Mouse (Mus musculus): ENCODE data around the gene Rabgap1l. TPM values are rescaled to one million over a fixed set of nuclear protein-coding genes. Genes with fewer than 3 reads are reported as not detected.

The Rabgap1l gene
- total RNA-seq, 2 experiments from 2014 or later = 28.0 to 34.7 TPM

GRCm38 (mm10) chr1:160596948-160597270 lies 196.1 kb downstream of the Rabgap1l start:
- no peak for DNase-seq (ENCODE audit: low spot score in 2 of 2)

- no peak for DNase-seq (ENCODE audit: low spot score in 2 of 2)
Measured at GRCm38 (mm10) chr1:160596252-160596947, 196.6 kb downstream of the Rabgap1l start.

DNA sequence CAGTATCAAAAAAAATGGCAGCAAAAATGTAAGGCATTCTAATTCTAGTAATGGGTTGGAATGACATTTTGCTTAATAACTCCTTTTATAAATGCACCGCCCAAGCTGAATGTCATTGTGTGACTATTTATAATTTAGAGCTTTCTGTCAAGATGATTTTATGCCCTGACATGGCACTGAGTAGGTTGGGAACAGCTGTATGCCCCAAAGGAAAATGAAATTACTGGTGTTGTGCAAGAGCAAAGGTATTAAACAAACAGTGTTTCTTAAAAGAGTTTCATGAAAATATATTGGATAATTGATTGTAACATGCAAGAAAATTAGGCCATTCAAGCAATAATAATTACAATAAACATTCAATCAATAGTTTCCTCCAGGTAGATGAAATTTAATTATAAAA lies 198.4 kb downstream of the Rabgap1l start:
- no peak for DNase-seq (ENCODE audit: low spot score in 2 of 2)

GRCm38 (mm10) chr1:160594066-160594465 lies 198.9 kb downstream of the Rabgap1l start:
- no peak for DNase-seq (ENCODE audit: low spot score in 2 of 2)

DNA sequence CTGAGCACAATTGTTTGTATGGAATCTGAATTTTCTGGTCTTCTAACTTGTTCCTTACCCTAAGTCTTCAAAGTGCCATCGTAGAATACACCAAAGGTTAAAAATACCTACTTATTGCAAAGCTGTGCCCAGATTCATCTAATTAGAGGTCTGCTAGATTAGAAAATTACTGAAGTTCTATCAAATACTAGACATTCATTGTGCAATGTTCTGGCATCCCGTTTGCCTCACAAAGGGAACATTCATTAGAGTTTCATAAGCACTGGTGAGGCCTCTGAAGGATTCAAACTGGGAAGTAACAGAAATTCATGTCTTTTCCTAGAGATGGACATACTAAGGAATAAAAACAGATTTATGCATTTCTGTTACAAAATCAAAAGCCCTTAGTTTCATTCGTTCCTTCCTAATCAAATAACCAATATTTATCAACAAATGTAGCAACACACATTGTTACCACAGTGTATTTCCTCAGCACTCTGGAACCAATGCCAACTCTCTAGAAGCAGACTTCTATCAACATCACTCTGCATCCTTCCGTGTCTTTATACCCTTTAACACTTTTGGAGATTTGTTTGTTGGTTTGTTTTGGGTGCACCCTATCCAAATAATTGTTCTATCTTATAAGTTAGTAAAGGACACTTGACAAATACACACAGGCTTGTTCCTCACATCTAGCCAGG lies 204.0 kb downstream of the Rabgap1l start:
- no peak for DNase-seq (ENCODE audit: low spot score in 2 of 2)

GRCm38 (mm10) chr1:160579309-160580233 lies 213.4 kb downstream of the Rabgap1l start:
- no peak for DNase-seq (ENCODE audit: low spot score in 2 of 2)

DNA sequence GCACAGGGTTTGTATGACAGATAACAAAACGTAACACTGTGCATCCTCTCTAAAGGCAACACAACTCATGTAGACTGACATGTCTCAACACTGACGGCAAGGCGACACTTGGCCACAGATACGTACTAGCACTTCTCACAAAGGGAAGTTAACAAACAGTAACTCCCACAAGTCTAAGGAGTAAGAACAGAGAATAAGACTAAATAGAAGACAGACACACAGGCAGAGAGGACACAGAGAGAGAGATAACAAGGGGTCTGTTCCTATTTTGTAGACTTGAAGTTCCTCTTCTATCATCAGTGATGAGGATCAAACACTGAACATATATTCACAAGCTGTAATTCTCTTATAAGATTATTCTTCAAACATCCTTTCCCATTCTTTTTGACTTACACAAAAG lies 216.9 kb downstream of the Rabgap1l start:
- no peak for DNase-seq (ENCODE audit: low spot score in 2 of 2)

DNA sequence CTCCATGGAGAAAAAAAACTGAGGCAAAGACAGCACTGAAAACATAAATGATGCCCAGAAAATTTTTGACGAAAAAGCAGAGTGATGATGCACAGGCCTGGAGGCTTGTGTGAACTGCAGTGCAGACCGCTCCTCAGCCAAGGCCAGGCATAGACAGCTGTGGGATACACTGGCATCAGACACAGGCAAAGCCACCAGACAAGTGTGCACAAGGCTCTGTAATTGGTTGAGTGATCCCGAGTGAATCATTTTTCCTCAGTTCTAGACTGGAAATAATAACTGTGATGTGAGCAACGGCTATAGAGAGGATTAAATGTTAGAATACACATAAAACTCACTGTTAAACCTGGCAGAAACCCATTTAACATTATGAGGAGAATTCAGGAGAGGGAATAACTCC lies 219.0 kb downstream of the Rabgap1l start:
- no peak for DNase-seq (ENCODE audit: low spot score in 2 of 2)

DNA sequence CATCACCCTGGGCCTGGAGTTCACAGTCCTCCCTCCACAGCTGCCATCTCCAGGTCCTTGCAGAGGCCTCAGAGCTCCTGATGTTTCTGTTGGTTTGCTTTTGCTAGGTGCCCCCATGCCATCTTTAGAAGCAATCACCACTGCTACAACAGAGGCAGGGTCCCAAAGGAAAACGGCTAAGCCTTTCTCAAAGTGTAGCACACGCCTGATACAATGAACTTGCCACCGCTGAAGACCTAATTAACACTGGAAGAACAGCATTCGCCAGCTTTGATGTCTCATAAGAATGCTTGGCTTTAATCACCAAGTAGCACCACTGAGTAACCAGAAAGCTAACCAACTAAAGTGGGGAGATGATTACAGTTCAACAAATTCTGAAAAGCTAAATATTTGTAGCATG lies 226.6 kb downstream of the Rabgap1l start:
- DNase-seq (ENCODE audit: low spot score in 2 of 2) = no peak

GRCm38 (mm10) chr1:160561381-160561780 lies 231.6 kb downstream of the Rabgap1l start:
- no peak for DNase-seq (ENCODE audit: low spot score in 2 of 2)

GRCm38 (mm10) chr1:160550636-160551035 lies 242.4 kb downstream of the Rabgap1l start:
- no peak for DNase-seq (ENCODE audit: low spot score in 2 of 2)

GRCm38 (mm10) chr1:160547934-160548876 lies 244.8 kb downstream of the Rabgap1l start:
- no peak for DNase-seq (ENCODE audit: low spot score in 2 of 2)

GRCm38 (mm10) chr1:160535649-160536048 lies 257.4 kb downstream of the Rabgap1l start:
- no peak for DNase-seq (ENCODE audit: low spot score in 2 of 2)

- no peak for DNase-seq (ENCODE audit: low spot score in 2 of 2)
Measured at GRCm38 (mm10) chr1:160534571-160535335, 258.3 kb downstream of the Rabgap1l start.

DNA sequence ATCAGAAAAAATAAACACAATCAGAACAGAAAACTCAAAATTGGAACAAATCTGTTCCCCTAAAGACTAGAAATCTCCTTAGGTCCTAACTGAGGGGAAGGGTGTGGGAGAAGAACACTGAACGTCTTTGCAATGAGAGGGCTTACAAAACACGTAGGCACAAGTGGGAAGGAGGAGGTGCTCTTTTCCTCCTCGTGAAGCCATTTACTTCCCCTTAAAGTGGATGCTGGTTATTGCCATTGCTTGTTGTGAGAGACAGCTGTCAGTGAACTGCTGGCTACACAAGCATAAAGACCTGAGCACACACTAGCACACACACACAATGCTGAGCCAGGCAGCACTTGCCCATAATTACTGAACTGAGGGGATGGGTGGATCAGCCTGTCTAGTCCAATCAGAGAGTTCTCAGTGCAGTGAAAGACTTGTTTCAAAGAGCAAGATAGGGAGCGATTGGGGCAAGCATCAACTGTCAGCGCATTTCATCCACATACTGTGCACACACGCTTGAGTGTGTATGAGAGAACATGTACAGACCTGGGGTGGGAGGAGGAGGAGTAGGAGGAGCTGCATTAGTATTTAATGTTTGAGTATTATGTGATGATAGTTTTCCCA lies 259.7 kb downstream of the Rabgap1l start:
- DNase-seq (ENCODE audit: low spot score in 2 of 2) = no peak

DNA sequence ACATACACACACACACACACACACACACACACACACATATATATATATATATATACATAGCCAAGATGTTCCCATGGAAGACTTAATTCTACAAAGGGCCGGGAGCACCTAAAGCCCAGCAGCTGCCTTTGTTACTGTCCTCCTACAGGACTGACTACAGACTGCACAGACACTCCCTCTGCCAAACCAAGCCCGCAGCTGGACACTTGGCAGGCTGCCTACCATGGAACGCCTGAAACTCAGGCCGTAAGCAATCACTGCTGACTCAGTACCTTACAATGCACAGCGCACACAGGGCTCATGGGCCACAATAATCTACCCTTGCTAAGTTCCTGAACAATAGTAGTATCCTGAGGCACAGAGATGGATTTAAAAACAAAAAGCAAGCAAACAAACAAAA lies 261.6 kb downstream of the Rabgap1l start:
- DNase-seq (ENCODE audit: low spot score in 2 of 2) = peak; percentile 15 to 45

GRCm38 (mm10) chr1:160521918-160522317 lies 271.1 kb downstream of the Rabgap1l start:
- no peak for DNase-seq (ENCODE audit: low spot score in 2 of 2)

GRCm38 (mm10) chr1:160520665-160521064 lies 272.3 kb downstream of the Rabgap1l start:
- DNase-seq (ENCODE audit: low spot score in 2 of 2) = no peak

- DNase-seq (ENCODE audit: low spot score in 2 of 2) = no peak
Measured at GRCm38 (mm10) chr1:160519896-160520465, 273.0 kb downstream of the Rabgap1l start.
